Mouse (Mus musculus) thymus, adult 2 months (tissue): ENCODE data around the gene Srgap2. TPM values are rescaled to one million over a fixed set of nuclear protein-coding genes. Genes with fewer than 3 reads are reported as not detected.
"Not testable (repeated sequence)": the region's sequence is repeated elsewhere in the genome, so short reads cannot be mapped to it uniquely, and the experiment has no call there.

Experiments
- DNase-seq: peaks from one replicate; pipeline ENCODE4 v3.0.0; 2021
- H3K27ac ChIP-seq: fragments of 200-500 bp; 2 replicates; pipeline ENCODE4 v1.5.1; 2012; ENCODE audit warnings: low read length, control low read depth; ENCODE audit not compliant: control insufficient read depth, insufficient read depth
- H3K27me3 ChIP-seq: fragments of 200-500 bp; 2 replicates; pipeline ENCODE4 v1.6.1; 2012; ENCODE audit warnings: mild to moderate bottlenecking, low read length, moderate library complexity, mixed read lengths; ENCODE audit not compliant: control insufficient read depth, insufficient read depth
- H3K36me3 ChIP-seq: fragments of 200-500 bp; 2 replicates; pipeline ENCODE4 v1.6.1; 2012; ENCODE audit warnings: mild to moderate bottlenecking, low read length, moderate library complexity; ENCODE audit not compliant: control insufficient read depth, insufficient read depth
- H3K4me1 ChIP-seq: fragments of 200-500 bp; replicated peaks from 2 replicates; pipeline ENCODE4 v1.6.1; 2012; ENCODE audit warnings: low read length; ENCODE audit not compliant: control insufficient read depth, insufficient read depth
- H3K4me3 ChIP-seq: fragments of 200-500 bp; 2 replicates; pipeline ENCODE4 v1.5.1; 2012; ENCODE audit warnings: mild to moderate bottlenecking, low read length, control low read depth, moderate library complexity; ENCODE audit not compliant: control insufficient read depth, insufficient read depth
- CTCF ChIP-seq: fragments of 200-500 bp; IDR thresholded peaks from 2 replicates; pipeline ENCODE4 v1.5.1; 2012; ENCODE audit warnings: mild to moderate bottlenecking, control low read depth, low read length, moderate library complexity, borderline replicate concordance; ENCODE audit not compliant: control insufficient read depth, poor library complexity, insufficient read depth; ENCODE audit errors: extremely low read depth
- POLR2A ChIP-seq: fragments of 200-500 bp; IDR thresholded peaks from 2 replicates; pipeline ENCODE4 v1.6.1; 2012; ENCODE audit warnings: mild to moderate bottlenecking, low read length, control low read depth, moderate library complexity; ENCODE audit not compliant: control insufficient read depth, poor library complexity, insufficient read depth; ENCODE audit errors: extremely low read depth
- WGBS: fragments of 180-500 bp; shearing (Covaris S2); methylation state at CpG from one replicate; pipeline ENCODE4 v1.1.7; 2018; 5-methylcytosine and 5-hydroxymethylcytosine counted together
- polyA plus RNA-seq: library from polyadenylated mRNA; depleted of rRNA; stranded (reverse); fragments of >200 nt; gene quantifications from 2 replicates; pipeline ENCODE4 v1.2.3, GENCODE M21; 2012; rRNA removed

Gene Srgap2
- polyA plus RNA-seq: 28.3 and 37.6 TPM in 2 replicates

- TF ChIP-seq CTCF (no peak), POLR2A (peak; percentile 74)
- peak within 1 kb of the TSS; percentile 84 for H3K4me3 ChIP-seq
- WGBS: under 1% methylated on average over 44 of the region's 44 CpGs
- peak; percentile 97 for DNase-seq
- no peaks in the 10 kb centered on the region for H3K27me3 ChIP-seq
- no peaks in the 10 kb centered on the region for H3K36me3 ChIP-seq
- peak within 1 kb of the TSS; percentile 37 for H3K27ac ChIP-seq
- H3K4me1 ChIP-seq: peaks cover 16% of the 10 kb centered on the region
Measured at GRCm38 (mm10) chr1:131527281-131528080, at the start of gene Srgap2, which contains the start of gene Fam72a. Gene Srgap2, minus strand, starts transcription at chr1:131527352. Gene Fam72a, plus strand, starts transcription at chr1:131527903.

- no peak for DNase-seq
- H3K27ac ChIP-seq: no peak overlapping the region
- WGBS: 95% methylated on average over 14 of the region's 14 CpGs
- H3K27me3 ChIP-seq: no peaks in the 10 kb centered on the region
- no peak for TF ChIP-seq POLR2A
- H3K4me3 ChIP-seq: no peak overlapping the region
- no peaks in the 10 kb centered on the region for H3K36me3 ChIP-seq
- H3K4me1 ChIP-seq: peaks cover under 1% of the 10 kb centered on the region
Measured at GRCm38 (mm10) chr1:131573721-131574120, 46.6 kb upstream of the Srgap2 start.

- Histone ChIP-seq H3K36me3 (no peaks in the 10 kb centered on the region), H3K4me1 (no peaks in the 10 kb centered on the region), H3K27ac (no peak overlapping the region), H3K27me3 (no peaks in the 10 kb centered on the region), H3K4me3 (no peak overlapping the region)
- no peak for DNase-seq
- no peak for TF ChIP-seq CTCF
- no peak for TF ChIP-seq POLR2A
- 96% methylated on average over 4 of the region's 4 CpGs for WGBS
Measured at GRCm38 (mm10) chr1:131570391-131570790, 43.2 kb upstream of the Srgap2 start.

- H3K4me1 ChIP-seq: no peaks in the 10 kb centered on the region
- H3K4me3 ChIP-seq: no peak overlapping the region
- 97% methylated on average over 6 of the region's 6 CpGs for WGBS
- TF ChIP-seq CTCF (no peak), POLR2A (no peak)
- no peaks in the 10 kb centered on the region for H3K27me3 ChIP-seq
- DNase-seq: no peak
- H3K36me3 ChIP-seq: no peaks in the 10 kb centered on the region
- H3K27ac ChIP-seq: no peak overlapping the region
Measured at GRCm38 (mm10) chr1:131569721-131570120, 42.6 kb upstream of the Srgap2 start.

GRCm38 (mm10) chr1:131566056-131566455 is 38.9 kb upstream of the Srgap2 start:
- H3K27me3 ChIP-seq, H3K36me3 ChIP-seq, H3K27ac ChIP-seq, H3K4me1 ChIP-seq, H3K4me3 ChIP-seq: not testable (repeated sequence)
- peak; percentile 67 for DNase-seq
- WGBS: 19% methylated on average over 11 of the region's 11 CpGs

GRCm38 (mm10) chr1:131562081-131562480 is 34.9 kb upstream of the Srgap2 start:
- no peak for DNase-seq
- 100% methylated on average over 2 of the region's 2 CpGs for WGBS
- H3K4me1 ChIP-seq: no peaks in the 10 kb centered on the region
- TF ChIP-seq CTCF (no peak), POLR2A (no peak)
- H3K27me3 ChIP-seq: no peaks in the 10 kb centered on the region
- H3K36me3 ChIP-seq: no peaks in the 10 kb centered on the region
- no peak overlapping the region for H3K27ac ChIP-seq
- no peak overlapping the region for H3K4me3 ChIP-seq

GRCm38 (mm10) chr1:131560500-131560899 is 33.3 kb upstream of the Srgap2 start:
- no peak overlapping the region for H3K4me3 ChIP-seq
- H3K27ac ChIP-seq: no peak overlapping the region
- DNase-seq: no peak
- no peaks in the 10 kb centered on the region for H3K4me1 ChIP-seq
- no peak for TF ChIP-seq CTCF
- H3K27me3 ChIP-seq: no peaks in the 10 kb centered on the region
- no peaks in the 10 kb centered on the region for H3K36me3 ChIP-seq
